Mouse (Mus musculus) bone marrow macrophage, adult 2 months (primary cell): ENCODE measurements around the gene Rreb1.

Source experiments
- CTCF ChIP-seq: IDR thresholded peaks from 2 replicates; pipeline ENCODE4 v1.5.1; 2012; ENCODE audit warnings: low read depth, mild to moderate bottlenecking, low read length, moderate library complexity
- POLR2A ChIP-seq: IDR thresholded peaks from 2 replicates; pipeline ENCODE4 v1.6.1; 2012; ENCODE audit warnings: mild to moderate bottlenecking, low read depth, low read length, borderline replicate concordance

GRCm38 (mm10) chr13:37863643-37864042, 85.4 kb downstream of the Rreb1 start:
- TF ChIP-seq POLR2A (no peak), CTCF (no peak)
